Mouse (Mus musculus) midbrain, postnatal 0 days (tissue): ENCODE results near the gene Trmt44. TPM values are rescaled to one million over a fixed set of nuclear protein-coding genes. Genes with fewer than 3 reads are reported as not detected.

Experiments
- ATAC-seq: fragments of 200-750 bp; cut with Nextera tagmentation; 2 replicates; pipeline ENCODE4 v1.8.0; 2017; ENCODE audit warnings: moderate number of reproducible peaks, mild to moderate bottlenecking, moderate TSS enrichment, moderate library complexity; ENCODE audit not compliant: low FRiP score
- DNase-seq: peaks from one replicate; pipeline ENCODE4 v3.0.0-alpha.2; 2015; ENCODE audit warnings: low spot score
- H3K27ac ChIP-seq: fragments of 300-500 bp; sonication (generic); 2 replicates; pipeline ENCODE4 v1.5.1; 2014; ENCODE audit warnings: low read depth, mild to moderate bottlenecking, low read length, mixed read lengths
- H3K27me3 ChIP-seq: fragments of 300-500 bp; sonication (generic); 2 replicates; pipeline ENCODE4 v1.6.1; 2014; ENCODE audit warnings: low read length, control low read depth, mixed read lengths; ENCODE audit not compliant: insufficient read depth
- H3K36me3 ChIP-seq: fragments of 300-500 bp; sonication (generic); 2 replicates; pipeline ENCODE4 v1.6.1; 2014; ENCODE audit warnings: low read length, control low read depth, mixed read lengths; ENCODE audit not compliant: insufficient read depth
- H3K4me1 ChIP-seq: fragments of 300-500 bp; sonication (generic); 2 replicates; pipeline ENCODE4 v1.6.1; 2014; ENCODE audit warnings: mild to moderate bottlenecking, control low read depth, antibody characterized with exemption, low read length, mixed read lengths; ENCODE audit not compliant: insufficient read depth
- H3K4me2 ChIP-seq: fragments of 300-500 bp; sonication (generic); 2 replicates; pipeline ENCODE4 v1.6.1; 2014; ENCODE audit warnings: low read depth, mild to moderate bottlenecking, low read length, mixed read lengths; ENCODE audit not compliant: poor library complexity, severe bottlenecking
- H3K4me3 ChIP-seq: fragments of 300-500 bp; sonication (generic); 2 replicates; pipeline ENCODE4 v1.5.1; 2014; ENCODE audit warnings: low read depth, mild to moderate bottlenecking, low read length, moderate library complexity
- H3K9ac ChIP-seq: fragments of 300-500 bp; sonication (generic); replicated peaks from 2 replicates; pipeline ENCODE4 v1.6.1; 2014; ENCODE audit warnings: mild to moderate bottlenecking, low read length, moderate library complexity, mixed read lengths; ENCODE audit not compliant: poor library complexity, severe bottlenecking
- H3K9me3 ChIP-seq: fragments of 300-500 bp; sonication (generic); 2 replicates; pipeline ENCODE4 v1.6.1; 2016; ENCODE audit warnings: low read length, control low read depth
- CTCF ChIP-seq: IDR thresholded peaks from 2 replicates; pipeline ENCODE4 v1.5.1; 2016; ENCODE audit warnings: antibody characterized with exemption, mild to moderate bottlenecking
- WGBS: fragments of 180-500 bp; shearing (Covaris S2); extraction: QIAGEN DNeasy Blood & Tissue Kit; methylation state at CpG from one replicate; pipeline ENCODE4 v1.1.7; 2014; 5-methylcytosine and 5-hydroxymethylcytosine counted together
- polyA plus RNA-seq: library from polyadenylated mRNA; unstranded; fragments of >200 nt; fragmentation: Nextera tagmentation; extraction: Ambion mirVana; gene quantifications from 2 replicates; pipeline ENCODE4 v1.2.1, GENCODE M21; 2015
- total RNA-seq: library from RNA; depleted of rRNA; stranded (reverse); fragments of >200 nt; gene quantifications from 2 replicates; pipeline ENCODE4 v1.2.3, GENCODE M21; 2014

The Trmt44 gene
- total and polyA plus RNA-seq, 2 experiments from 2014 or later, result 4.9 to 5.8 TPM

DNA sequence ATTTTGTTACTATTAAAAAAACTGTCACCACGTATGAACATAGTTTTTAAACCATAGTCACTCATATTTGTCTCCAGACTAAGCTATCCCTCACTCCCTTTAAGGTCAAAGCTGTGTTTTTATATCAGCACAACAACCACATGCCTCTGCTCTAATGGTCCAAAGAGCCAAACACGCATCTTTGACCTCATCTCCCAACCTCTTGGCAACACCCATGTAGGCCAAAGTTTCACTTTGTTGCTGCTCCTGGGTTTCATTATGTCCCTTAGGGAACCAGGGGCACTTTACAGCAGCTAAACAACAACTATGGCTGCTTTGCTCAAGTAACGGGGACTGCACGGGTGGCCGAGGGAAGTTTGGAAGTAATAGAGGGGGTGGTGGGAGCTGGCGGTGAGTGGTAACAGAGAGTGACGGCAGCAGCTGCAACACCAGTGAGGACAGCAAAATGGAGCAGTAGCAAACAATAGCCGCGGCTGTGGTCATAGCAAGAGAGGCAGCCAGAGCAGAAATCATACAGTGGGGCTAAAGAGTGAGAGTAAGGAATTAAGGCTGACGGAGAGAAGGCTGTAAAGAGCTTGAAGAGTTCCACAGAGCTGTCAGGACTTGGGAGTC is 1.6 kb upstream of the Trmt44 start:
- no peak overlapping the region for H3K4me2 ChIP-seq
- DNase-seq (no peak), ATAC-seq (no peak)
- H3K4me3 ChIP-seq, result no peak overlapping the region
- no peak for TF ChIP-seq CTCF
- peaks cover 8% of the 10 kb centered on the region; the same call in 1 of the 2 replicates for H3K4me1 ChIP-seq
- H3K9me3 ChIP-seq, result no peaks in the 10 kb centered on the region
- 89% methylated on average over 10 of the region's 10 CpGs for WGBS
- no peak overlapping the region for H3K9ac ChIP-seq
- H3K27me3 ChIP-seq, result no peaks in the 10 kb centered on the region
- H3K27ac ChIP-seq, result no peak overlapping the region
- H3K36me3 ChIP-seq, result peaks cover 15% of the 10 kb centered on the region

- WGBS, result 93% methylated on average over 6 of the region's 6 CpGs
- no peak for TF ChIP-seq CTCF
- peaks cover 48% of the 10 kb centered on the region for H3K36me3 ChIP-seq
- H3K4me2 ChIP-seq, result no peak overlapping the region
- H3K4me1 ChIP-seq, result peaks cover 8% of the 10 kb centered on the region; the same call in 1 of the 2 replicates
- no peaks in the 10 kb centered on the region for H3K27me3 ChIP-seq
- H3K9ac ChIP-seq, result no peak overlapping the region
- no peak overlapping the region for H3K27ac ChIP-seq
- no peak overlapping the region for H3K4me3 ChIP-seq
- DNase-seq (no peak), ATAC-seq (no peak)
- H3K9me3 ChIP-seq, result no peaks in the 10 kb centered on the region
These were observed 3.3 kb downstream of the Trmt44 start for GRCm38 (mm10) chr5:35571546-35571945.

- Histone ChIP-seq H3K27ac (no peak overlapping the region), H3K4me2 (no peak overlapping the region), H3K27me3 (no peaks in the 10 kb centered on the region), H3K4me3 (no peak overlapping the region), H3K36me3 (peaks cover 79% of the 10 kb centered on the region), H3K9me3 (no peaks in the 10 kb centered on the region), H3K4me1 (no peaks in the 10 kb centered on the region), H3K9ac (no peak overlapping the region)
- 82% methylated on average over 4 of the region's 4 CpGs for WGBS
- no peak for TF ChIP-seq CTCF
- ATAC-seq (no peak), DNase-seq (no peak)
These were observed 8.2 kb downstream of the Trmt44 start for GRCm38 (mm10) chr5:35566632-35567031.

DNA sequence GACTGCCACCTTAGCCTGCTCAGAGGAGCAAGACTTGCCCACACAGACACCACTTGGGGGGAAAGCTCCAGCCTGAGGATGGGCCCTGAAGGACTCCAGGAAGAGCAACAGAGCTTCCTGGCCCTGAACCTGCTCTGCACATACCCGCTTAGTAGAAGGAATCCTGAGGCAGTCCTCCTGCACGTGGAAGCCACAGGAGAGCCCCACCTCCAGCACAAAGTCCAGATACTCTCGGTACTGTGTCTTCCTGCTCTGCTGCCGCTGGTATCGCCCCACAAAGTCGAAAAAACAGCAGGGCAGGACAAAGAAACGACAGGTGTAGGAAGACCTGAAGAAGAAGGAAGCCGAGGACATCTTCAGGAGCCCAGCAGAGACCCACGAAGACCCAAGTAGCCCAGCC is 9.7 kb downstream of the Trmt44 start:
- Histone ChIP-seq H3K36me3 (peaks cover 71% of the 10 kb centered on the region), H3K27me3 (no peaks in the 10 kb centered on the region), H3K4me1 (no peaks in the 10 kb centered on the region), H3K9me3 (no peaks in the 10 kb centered on the region), H3K9ac (no peak overlapping the region), H3K4me3 (no peak overlapping the region), H3K4me2 (no peak overlapping the region), H3K27ac (no peak overlapping the region)
- ATAC-seq (no peak), DNase-seq (no peak)
- TF ChIP-seq CTCF, result no peak
- 91% methylated on average over 9 of the region's 9 CpGs for WGBS

GRCm38 (mm10) chr5:35563449-35563848 is 11.4 kb downstream of the Trmt44 start:
- H3K9me3 ChIP-seq, result no peaks in the 10 kb centered on the region
- H3K27me3 ChIP-seq, result no peaks in the 10 kb centered on the region
- TF ChIP-seq CTCF, result peak; percentile 90
- no peak overlapping the region for H3K27ac ChIP-seq
- peak; percentile 58 for DNase-seq
- ATAC-seq, result peak; percentile 49; the same call in 1 of the 2 replicates
- 0% methylated on average over 1 of the region's 1 CpGs for WGBS
- H3K9ac ChIP-seq, result no peak overlapping the region
- no peak overlapping the region for H3K4me2 ChIP-seq
- H3K4me3 ChIP-seq, result no peak overlapping the region
- no peaks in the 10 kb centered on the region for H3K4me1 ChIP-seq
- H3K36me3 ChIP-seq, result peaks cover 61% of the 10 kb centered on the region

GRCm38 (mm10) chr5:35562616-35563015 is 12.3 kb downstream of the Trmt44 start:
- H3K4me1 ChIP-seq, result no peaks in the 10 kb centered on the region
- no peak overlapping the region for H3K27ac ChIP-seq
- no peak for DNase-seq
- ATAC-seq, result no peak
- TF ChIP-seq CTCF, result no peak
- no peak overlapping the region for H3K9ac ChIP-seq
- H3K4me2 ChIP-seq, result no peak overlapping the region
- no peaks in the 10 kb centered on the region for H3K27me3 ChIP-seq
- no peak overlapping the region for H3K4me3 ChIP-seq
- no peaks in the 10 kb centered on the region for H3K9me3 ChIP-seq
- 91% methylated on average over 2 of the region's 2 CpGs for WGBS
- peaks cover 55% of the 10 kb centered on the region for H3K36me3 ChIP-seq
